Mouse (Mus musculus): ENCODE measurements at regions not wholly inside any gene's neighbourhood (a gene's known extent, or its start where the extent isn't known, plus 50 kb on each side); places are given as distances from the start of the nearest gene placed in this dataset.
"Not testable (repeated sequence)": the region's sequence is repeated elsewhere in the genome, so short reads cannot be mapped to it uniquely, and the experiment has no call there.

- DNase-seq = not testable (repeated sequence)
Observed at GRCm38 (mm10) chr9:6845281-6845680, 339.0 kb downstream of the Dync2h1 start.

DNA sequence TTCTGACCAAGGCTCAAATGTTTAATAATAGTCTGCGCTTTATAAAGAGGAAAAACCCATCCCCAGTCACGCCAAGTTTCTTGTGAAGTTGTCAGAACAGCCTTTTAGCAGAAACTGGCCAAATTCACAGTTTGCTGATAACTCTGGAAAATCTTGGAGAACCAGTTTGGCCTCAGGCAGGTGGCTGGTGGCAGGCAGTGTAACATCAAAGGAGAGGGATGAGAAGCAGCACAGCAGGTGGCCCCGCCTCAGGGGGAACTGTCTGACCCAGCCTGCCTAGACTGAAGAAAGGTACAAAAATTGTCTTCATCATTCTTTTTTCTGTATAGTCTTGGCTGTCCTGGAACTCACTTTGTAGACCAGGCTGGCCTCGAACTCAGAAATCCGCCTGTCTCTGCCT lies 349.3 kb downstream of the Dync2h1 start:
- DNase-seq = not testable (repeated sequence)

- no peak for DNase-seq
Observed at GRCm38 (mm10) chr9:6834470-6834869, 349.8 kb downstream of the Dync2h1 start.

- DNase-seq = no peak
Observed at GRCm38 (mm10) chr9:6832862-6833261, 351.4 kb downstream of the Dync2h1 start.

DNA sequence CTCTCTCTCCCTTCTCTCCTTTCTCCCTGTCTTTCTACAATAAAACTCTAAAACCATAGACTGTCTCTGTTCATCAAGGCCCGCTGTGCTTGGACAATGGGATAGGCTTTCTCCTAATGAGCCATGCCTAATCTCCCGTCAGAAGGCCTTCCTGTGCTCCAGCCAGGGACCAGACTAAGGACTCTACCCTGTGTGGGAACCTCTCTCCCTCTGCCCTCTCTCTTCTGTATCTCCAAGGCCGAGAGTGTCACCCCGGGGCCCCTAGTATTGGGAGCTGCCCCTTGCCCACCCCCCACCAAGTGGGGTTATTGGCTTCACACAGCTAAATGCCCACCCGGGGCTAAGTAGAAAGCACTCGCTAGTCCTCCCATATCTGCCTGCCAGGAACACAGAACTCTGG lies 352.6 kb downstream of the Dync2h1 start:
- not testable (repeated sequence) for DNase-seq

DNA sequence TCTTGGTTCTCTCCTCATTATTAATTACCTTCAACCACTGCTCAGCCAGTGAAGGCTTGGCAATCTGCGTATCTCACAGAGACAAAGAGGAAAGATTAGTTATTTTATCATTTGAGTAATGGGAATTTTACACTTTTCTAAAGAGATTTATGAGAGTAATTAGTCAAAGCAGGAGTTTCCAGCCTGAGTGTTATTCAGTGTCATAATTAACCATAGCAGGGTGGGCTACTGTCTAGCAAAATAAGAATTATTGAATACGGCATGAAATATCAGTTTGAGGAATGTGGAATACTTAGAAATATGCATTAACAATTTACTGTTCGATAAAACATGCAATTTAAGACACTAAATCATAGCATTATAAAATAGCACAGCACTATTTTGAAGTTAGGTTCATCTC lies 357.7 kb downstream of the Dync2h1 start:
- no peak for DNase-seq

DNA sequence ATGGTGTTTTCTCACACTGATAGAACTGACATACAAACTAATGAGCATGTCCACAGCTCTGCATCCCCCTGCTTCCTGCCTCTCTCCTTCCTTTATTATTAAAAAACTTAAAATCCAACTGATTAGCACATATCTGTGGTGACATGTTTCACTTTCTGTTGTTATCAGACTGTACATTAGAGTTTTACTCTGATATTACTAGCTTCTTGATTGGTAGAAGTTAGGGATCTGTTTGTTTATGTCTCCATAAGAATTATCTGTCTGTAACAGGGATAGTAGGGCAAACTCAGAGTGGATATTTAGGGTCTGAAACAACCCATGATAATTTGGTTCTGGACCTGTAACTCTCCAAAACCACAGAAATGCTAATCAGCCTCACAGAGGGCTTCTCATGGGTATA lies 358.6 kb downstream of the Dync2h1 start:
- DNase-seq = no peak

- DNase-seq = not testable (repeated sequence)
Observed at GRCm38 (mm10) chr9:6823946-6824345, 360.3 kb downstream of the Dync2h1 start.

GRCm38 (mm10) chr9:6823536-6823935 lies 360.7 kb downstream of the Dync2h1 start:
- DNase-seq = no peak

DNA sequence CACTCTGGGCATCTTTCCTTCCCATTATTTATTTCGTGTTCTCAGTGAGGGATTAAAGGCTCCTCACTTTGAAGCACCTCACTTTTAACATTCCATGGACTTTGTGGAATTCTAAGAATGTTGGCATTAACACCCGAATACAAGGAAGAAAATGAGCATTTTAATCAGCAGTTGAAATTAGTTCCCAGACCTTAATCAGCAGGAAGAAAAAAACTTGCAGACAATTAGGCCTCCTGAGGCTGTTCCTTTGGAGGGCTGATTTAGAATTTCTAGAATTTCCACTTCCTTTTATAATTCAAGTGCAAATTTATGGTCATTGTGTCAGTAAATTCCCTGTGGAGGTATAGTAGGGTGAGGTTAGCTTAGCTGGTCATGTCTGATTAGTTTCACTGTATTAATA lies 407.6 kb downstream of the Dync2h1 start:
- no peak for DNase-seq

- DNase-seq = no peak
Observed at GRCm38 (mm10) chr9:6741478-6741877, 442.8 kb downstream of the Dync2h1 start.

DNA sequence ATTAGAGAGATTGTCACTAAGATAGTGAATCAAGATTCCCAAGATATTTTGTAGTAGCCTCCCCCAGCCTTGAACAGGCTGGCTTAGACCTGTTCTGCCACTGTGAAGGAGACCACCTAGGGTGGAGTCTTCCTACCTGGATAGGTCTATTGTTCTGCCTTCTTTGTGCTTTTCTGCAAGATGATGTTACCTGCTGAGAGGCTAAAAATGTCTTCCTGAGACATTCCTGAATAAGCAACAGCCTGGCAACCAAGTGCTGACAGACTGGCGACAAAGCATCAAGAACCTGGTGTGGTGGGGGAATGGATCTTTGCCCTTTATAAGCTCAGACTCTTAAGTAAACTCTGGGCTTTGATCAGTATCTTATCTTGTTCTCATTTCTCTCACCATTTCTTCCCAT lies 447.8 kb downstream of the Dync2h1 start:
- no peak for DNase-seq

- no peak for DNase-seq
Observed at GRCm38 (mm10) chr9:6726411-6726810, 456.8 kb upstream of the Ddi1 start.

GRCm38 (mm10) chr9:6677225-6677718 lies 407.6 kb upstream of the Ddi1 start:
- no peak for DNase-seq

DNA sequence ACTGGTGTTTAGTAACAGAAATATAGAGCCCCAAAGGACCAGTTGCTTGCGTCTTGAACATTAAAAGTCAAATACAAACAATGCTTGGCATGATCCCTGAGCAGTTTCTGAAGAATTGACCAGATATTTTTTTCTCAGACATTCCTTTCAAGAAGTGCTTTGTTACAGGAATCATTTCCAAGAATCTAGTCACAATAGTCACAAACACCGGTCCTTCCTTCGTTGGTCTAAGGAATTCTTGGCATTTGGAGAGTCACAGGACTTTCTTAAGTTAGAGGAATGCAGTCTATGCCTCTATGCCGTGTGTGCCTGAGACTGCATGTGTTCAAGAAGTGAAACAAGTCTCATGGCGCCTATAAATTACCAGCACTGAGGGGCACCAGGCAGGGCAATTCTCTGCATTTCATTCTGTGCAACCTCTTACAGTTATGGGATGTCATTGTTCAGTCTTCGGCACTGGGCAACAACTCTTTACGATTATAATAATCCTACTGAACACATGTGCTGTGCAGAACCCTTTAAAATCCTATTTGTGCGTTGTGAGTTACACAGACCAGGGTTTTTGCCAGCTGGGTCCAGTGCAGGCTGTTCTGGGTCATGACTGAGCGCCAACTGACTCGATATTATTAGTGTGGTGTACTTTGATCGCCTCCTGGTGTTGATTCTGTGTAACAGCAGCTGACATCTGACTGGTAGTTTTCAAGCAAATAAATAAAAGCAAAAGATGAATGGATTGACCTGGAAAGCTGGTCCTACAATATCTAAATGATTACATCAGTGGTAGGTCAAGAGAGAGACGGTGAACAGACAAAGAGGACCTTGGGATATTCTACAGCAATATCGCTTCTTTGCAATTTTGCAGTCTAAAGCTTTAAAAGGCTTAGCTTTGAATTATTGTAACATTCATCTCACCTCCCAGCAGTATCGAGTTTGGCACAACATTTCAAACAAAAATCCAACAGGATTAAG lies 398.6 kb upstream of the Ddi1 start:
- peak; percentile 88 for DNase-seq

- no peak for DNase-seq
Observed at GRCm38 (mm10) chr9:6665679-6666078, 396.0 kb upstream of the Ddi1 start.

DNA sequence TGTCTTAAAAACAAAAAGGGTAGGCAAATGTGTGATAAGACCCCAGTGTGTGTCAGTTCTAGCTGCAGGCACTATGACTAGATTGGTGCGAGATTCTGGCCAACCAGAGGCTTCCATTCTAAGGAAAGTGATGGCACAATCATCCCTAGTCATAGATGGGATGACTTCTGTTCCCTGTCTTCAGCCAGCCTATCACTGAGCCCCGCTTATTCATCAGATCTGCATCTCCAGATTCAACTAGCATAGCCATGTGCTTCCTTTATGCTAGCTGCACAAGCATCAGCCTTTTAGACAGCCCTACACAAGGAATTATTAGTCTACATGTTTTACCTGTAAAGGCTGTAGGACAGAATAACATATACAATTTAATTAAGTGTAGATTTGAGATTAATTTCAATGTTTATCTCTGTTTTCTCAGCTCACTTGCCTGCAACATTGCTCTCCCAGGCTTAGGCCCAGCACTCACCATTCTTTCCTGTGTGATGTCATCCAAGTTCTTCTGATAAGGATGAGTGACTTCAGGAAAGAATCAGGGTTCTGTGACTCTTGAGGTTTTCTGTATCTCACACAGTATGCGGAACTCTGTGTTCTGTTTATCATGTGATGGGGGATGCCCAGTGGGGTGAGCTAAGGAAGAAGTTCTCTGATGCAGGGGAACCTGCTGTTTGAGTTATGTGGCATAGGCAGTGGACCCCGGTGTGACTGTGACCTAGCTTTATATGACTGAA lies 382.8 kb upstream of the Ddi1 start:
- DNase-seq = no peak

DNA sequence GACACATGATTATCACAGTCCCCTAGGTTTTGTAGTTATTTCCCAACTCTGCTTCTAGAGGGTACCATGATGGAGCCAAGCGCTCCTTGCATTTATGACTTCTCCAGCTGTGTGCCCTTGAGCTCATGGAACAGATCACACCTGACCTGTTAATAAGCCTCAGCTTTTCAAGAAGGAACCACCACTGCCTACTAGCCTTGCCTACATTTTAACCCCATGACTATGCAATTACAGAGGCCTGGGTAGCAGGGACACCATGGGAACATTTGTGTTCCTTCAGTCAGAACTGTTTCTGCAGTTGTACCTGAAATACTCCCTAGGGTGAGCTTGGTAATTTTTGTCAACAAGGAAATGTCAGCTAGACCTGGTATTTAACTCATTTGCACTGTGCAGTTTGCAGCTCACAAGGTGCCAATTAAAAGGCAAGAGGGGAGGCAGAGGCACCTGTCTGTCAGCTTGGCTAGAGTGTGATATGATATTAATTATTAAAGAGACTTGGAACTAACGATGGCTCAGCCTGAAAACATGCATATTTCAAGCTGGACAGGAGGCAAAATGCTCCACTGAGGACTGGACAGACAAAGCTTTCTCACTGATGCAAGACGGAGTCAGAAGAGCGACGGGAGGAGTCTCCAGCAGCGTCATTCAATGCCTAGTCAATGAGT lies 382.1 kb upstream of the Ddi1 start:
- DNase-seq = no peak

DNA sequence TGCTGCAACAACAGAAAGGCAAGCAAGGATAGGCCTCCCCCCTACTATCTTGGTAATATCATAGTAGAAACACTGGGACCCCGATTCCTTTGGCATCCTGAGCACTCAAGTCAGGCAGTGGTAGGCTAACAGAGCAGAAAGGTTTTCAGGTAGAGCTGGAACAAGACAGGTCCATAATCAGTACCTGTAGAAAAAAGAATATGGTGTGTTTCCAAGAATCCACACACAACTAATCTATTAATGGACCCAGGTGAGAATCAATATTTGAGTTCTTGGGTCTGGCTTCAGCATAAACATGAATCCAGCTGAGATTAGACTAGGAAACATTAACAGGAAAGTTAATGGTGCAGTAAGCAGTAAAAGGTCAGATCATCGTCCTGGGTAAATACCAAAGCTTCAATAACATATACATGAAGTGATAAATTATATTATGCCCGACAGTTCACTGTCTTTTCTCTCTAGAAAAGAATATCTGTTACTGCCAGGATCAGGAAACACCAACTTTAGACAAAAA lies 376.2 kb upstream of the Ddi1 start:
- DNase-seq = no peak

- no peak for DNase-seq
Observed at GRCm38 (mm10) chr9:6645321-6645720, 375.7 kb upstream of the Ddi1 start.

GRCm38 (mm10) chr9:6617155-6617554 lies 347.5 kb upstream of the Ddi1 start:
- no peak for DNase-seq

DNA sequence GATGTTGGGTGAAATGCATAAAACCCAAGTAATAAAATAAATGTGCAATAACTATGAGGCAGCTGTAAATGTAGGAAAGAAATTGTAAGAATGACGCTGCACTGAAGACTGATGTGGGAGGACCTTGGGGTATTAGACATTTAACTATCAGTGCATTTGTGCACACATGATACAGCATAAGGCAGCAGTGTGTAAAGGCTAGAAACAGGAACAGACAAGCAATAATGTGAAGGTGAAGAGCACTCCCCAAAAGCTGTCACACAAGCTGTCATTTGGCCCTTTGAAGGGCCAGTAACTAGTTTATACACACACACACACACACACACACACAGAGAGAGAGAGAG lies 339.6 kb upstream of the Ddi1 start:
- DNase-seq = no peak
